Mouse (Mus musculus): ENCODE measurements around the gene Jmjd8. TPM values are rescaled to one million over a fixed set of nuclear protein-coding genes. Genes with fewer than 3 reads are reported as not detected.

The Jmjd8 gene
- polyA plus RNA-seq, 1 experiment = 27.9 TPM

GRCm38 (mm10) chr17:25843636-25844395 is 15.1 kb downstream of the Jmjd8 start:
- TF ChIP-seq POLR2A (IDR thresholded peaks at IDR 0.05; ENCODE audit: low read depth, low read length) = no peak
- no peak for TF ChIP-seq CTCF (IDR thresholded peaks at IDR 0.05; ENCODE audit: borderline replicate concordance, insufficient read depth, low read length)
- peak overlapping the region; percentile 49 for H3K27ac ChIP-seq (ENCODE audit: insufficient read depth, low read length)
- H3K4me1 ChIP-seq (ENCODE audit: control insufficient read depth, insufficient read depth, low read length) = peaks cover 6% of the 10 kb centered on the region; the same call in 1 of the 2 replicates
- peak overlapping the region; percentile 68 for H3K4me3 ChIP-seq (ENCODE audit: insufficient read depth, low read length)

GRCm38 (mm10) chr17:25844396-25844901 is 15.8 kb downstream of the Jmjd8 start, which contains the start of gene Rhot2:
Rhot2 (minus strand) TSS chr17:25844851.
- H3K27ac ChIP-seq (ENCODE audit: insufficient read depth, low read length) = peak within 1 kb of the TSS; percentile 49
- H3K4me1 ChIP-seq (ENCODE audit: control insufficient read depth, insufficient read depth, low read length) = 0 out of 2 replicates have a peak, but pooled peaks cover 6% of the 10 kb centered on the region
- peak within 1 kb of the TSS; percentile 68 for H3K4me3 ChIP-seq (ENCODE audit: insufficient read depth, low read length)
- TF ChIP-seq CTCF (IDR thresholded peaks at IDR 0.05; ENCODE audit: borderline replicate concordance, insufficient read depth, low read length) (no peak), POLR2A (IDR thresholded peaks at IDR 0.05; ENCODE audit: low read depth, low read length) (peak; percentile 82)

- Histone ChIP-seq H3K4me3 (ENCODE audit: insufficient read depth, low read length) (no peak overlapping the region), H3K27ac (ENCODE audit: insufficient read depth, low read length) (no peak overlapping the region), H3K4me1 (ENCODE audit: control insufficient read depth, insufficient read depth, low read length) (no peaks in the 10 kb centered on the region)
- TF ChIP-seq POLR2A (IDR thresholded peaks at IDR 0.05; ENCODE audit: low read depth, low read length) (no peak), CTCF (IDR thresholded peaks at IDR 0.05; ENCODE audit: borderline replicate concordance, insufficient read depth, low read length) (no peak)
These were observed 31.6 kb downstream of the Jmjd8 start for GRCm38 (mm10) chr17:25860229-25860628.

GRCm38 (mm10) chr17:25860832-25861703 is 32.4 kb downstream of the Jmjd8 start, which contains the start of gene Wdr90:
Wdr90 (minus strand) TSS chr17:25861501.
- peak within 1 kb of the TSS; percentile 9; the same call in 1 of the 2 replicates for H3K27ac ChIP-seq (ENCODE audit: insufficient read depth, low read length)
- H3K4me1 ChIP-seq (ENCODE audit: control insufficient read depth, insufficient read depth, low read length) = no peaks in the 10 kb centered on the region
- H3K4me3 ChIP-seq (ENCODE audit: insufficient read depth, low read length) = peak within 1 kb of the TSS; percentile 56
- TF ChIP-seq POLR2A (IDR thresholded peaks at IDR 0.05; ENCODE audit: low read depth, low read length) (peak; percentile 72), CTCF (IDR thresholded peaks at IDR 0.05; ENCODE audit: borderline replicate concordance, insufficient read depth, low read length) (no peak)

- H3K4me3 ChIP-seq (ENCODE audit: insufficient read depth, low read length) = peak overlapping the region; percentile 56
- H3K4me1 ChIP-seq (ENCODE audit: control insufficient read depth, insufficient read depth, low read length) = no peaks in the 10 kb centered on the region
- TF ChIP-seq CTCF (IDR thresholded peaks at IDR 0.05; ENCODE audit: borderline replicate concordance, insufficient read depth, low read length) (no peak), POLR2A (IDR thresholded peaks at IDR 0.05; ENCODE audit: low read depth, low read length) (no peak)
- peak overlapping the region; percentile 9; the same call in 1 of the 2 replicates for H3K27ac ChIP-seq (ENCODE audit: insufficient read depth, low read length)
These were observed 33.3 kb downstream of the Jmjd8 start for GRCm38 (mm10) chr17:25861704-25862612.

- no peak overlapping the region for H3K4me3 ChIP-seq (ENCODE audit: insufficient read depth, low read length)
- H3K4me1 ChIP-seq (ENCODE audit: control insufficient read depth, insufficient read depth, low read length) = no peaks in the 10 kb centered on the region
- no peak for TF ChIP-seq POLR2A (IDR thresholded peaks at IDR 0.05; ENCODE audit: low read depth, low read length)
- TF ChIP-seq CTCF (IDR thresholded peaks at IDR 0.05; ENCODE audit: borderline replicate concordance, insufficient read depth, low read length) = no peak
- no peak overlapping the region for H3K27ac ChIP-seq (ENCODE audit: insufficient read depth, low read length)
These were observed 35.0 kb downstream of the Jmjd8 start for GRCm38 (mm10) chr17:25863681-25864080.

GRCm38 (mm10) chr17:25864311-25864710 is 35.6 kb downstream of the Jmjd8 start:
- Histone ChIP-seq H3K4me3 (ENCODE audit: insufficient read depth, low read length) (no peak overlapping the region), H3K27ac (ENCODE audit: insufficient read depth, low read length) (no peak overlapping the region), H3K4me1 (ENCODE audit: control insufficient read depth, insufficient read depth, low read length) (no peaks in the 10 kb centered on the region)
- no peak for TF ChIP-seq POLR2A (IDR thresholded peaks at IDR 0.05; ENCODE audit: low read depth, low read length)
- no peak for TF ChIP-seq CTCF (IDR thresholded peaks at IDR 0.05; ENCODE audit: borderline replicate concordance, insufficient read depth, low read length)

- Histone ChIP-seq H3K4me3 (ENCODE audit: insufficient read depth, low read length) (no peak overlapping the region), H3K27ac (ENCODE audit: insufficient read depth, low read length) (no peak overlapping the region)
- TF ChIP-seq CTCF (IDR thresholded peaks at IDR 0.05; ENCODE audit: borderline replicate concordance, insufficient read depth, low read length) = no peak
- no peak for TF ChIP-seq POLR2A (IDR thresholded peaks at IDR 0.05; ENCODE audit: low read depth, low read length)
These were observed 36.6 kb downstream of the Jmjd8 start for GRCm38 (mm10) chr17:25865288-25865687.

GRCm38 (mm10) chr17:25866172-25866571 is 37.5 kb downstream of the Jmjd8 start:
- TF ChIP-seq POLR2A (IDR thresholded peaks at IDR 0.05; ENCODE audit: low read depth, low read length) (no peak), CTCF (IDR thresholded peaks at IDR 0.05; ENCODE audit: borderline replicate concordance, insufficient read depth, low read length) (no peak)
- H3K4me1 ChIP-seq (ENCODE audit: control insufficient read depth, insufficient read depth, low read length) = no peaks in the 10 kb centered on the region
- no peak overlapping the region for H3K4me3 ChIP-seq (ENCODE audit: insufficient read depth, low read length)
- H3K27ac ChIP-seq (ENCODE audit: insufficient read depth, low read length) = no peak overlapping the region

More at GRCm38 (mm10) chr17:25865288-25865687, 36.6 kb downstream of the Jmjd8 start:
- no peaks in the 10 kb centered on the region for H3K4me1 ChIP-seq (ENCODE audit: control insufficient read depth, insufficient read depth, low read length)

Measured in embryonic fibroblast, embryonic 13.5 days (primary cell).